Mouse (Mus musculus) lung, postnatal 0 days (tissue): ENCODE results near the gene Aph1a. TPM values are rescaled to one million over a fixed set of nuclear protein-coding genes. Genes with fewer than 3 reads are reported as not detected.
A peak's percentile ranks its signal among the peaks of the same experiment; 100 is the strongest.

Experiments
- ATAC-seq: fragments of 200-750 bp; cut with Nextera tagmentation; 2 replicates; pipeline ENCODE4 v1.8.0; 2017; ENCODE audit warnings: moderate library complexity
- DNase-seq: peaks from one replicate; pipeline ENCODE4 v3.0.0-alpha.2; 2016; ENCODE audit warnings: low spot score
- H3K27ac ChIP-seq: fragments of 300-500 bp; sonication (generic); 2 replicates; pipeline ENCODE4 v1.5.1; 2014; ENCODE audit warnings: antibody characterized with exemption, mild to moderate bottlenecking, low read length, mixed read lengths
- H3K27me3 ChIP-seq: fragments of 300-500 bp; sonication (generic); replicated peaks from 2 replicates; pipeline ENCODE4 v1.6.1; 2014; ENCODE audit warnings: low read length, mixed read lengths; ENCODE audit not compliant: insufficient read depth
- H3K36me3 ChIP-seq: fragments of 300-500 bp; sonication (generic); 2 replicates; pipeline ENCODE4 v1.6.1; 2014; ENCODE audit warnings: low read length, mixed read lengths; ENCODE audit not compliant: insufficient read depth
- H3K4me1 ChIP-seq: fragments of 300-500 bp; sonication (generic); 2 replicates; pipeline ENCODE4 v1.6.1; 2014; ENCODE audit warnings: antibody characterized with exemption, low read depth, low read length, mixed read lengths; ENCODE audit not compliant: insufficient read depth
- H3K4me2 ChIP-seq: fragments of 300-500 bp; sonication (generic); replicated peaks from 2 replicates; pipeline ENCODE4 v1.6.1; 2014; ENCODE audit warnings: low read depth, mild to moderate bottlenecking, low read length, moderate library complexity, mixed read lengths
- H3K4me3 ChIP-seq: fragments of 300-500 bp; sonication (generic); 2 replicates; pipeline ENCODE4 v1.5.1; 2014; ENCODE audit warnings: low read depth, low read length
- H3K9ac ChIP-seq: fragments of 300-500 bp; sonication (generic); replicated peaks from 2 replicates; pipeline ENCODE4 v1.6.1; 2014; ENCODE audit warnings: low read depth, mild to moderate bottlenecking
- H3K9me3 ChIP-seq: fragments of 300-500 bp; sonication (generic); 2 replicates; pipeline ENCODE4 v1.6.1; 2016; ENCODE audit warnings: low read length, mixed read lengths
- CTCF ChIP-seq: IDR thresholded peaks from 2 replicates; pipeline ENCODE4 v1.5.1; 2016; ENCODE audit warnings: antibody characterized with exemption, mild to moderate bottlenecking
- EP300 ChIP-seq: IDR thresholded peaks from 2 replicates; pipeline ENCODE4 v1.6.1; 2016; ENCODE audit warnings: antibody characterized with exemption, mild to moderate bottlenecking, control low read depth
- WGBS: fragments of 180-500 bp; shearing (Covaris S2); extraction: QIAGEN DNeasy Blood & Tissue Kit; methylation state at CpG from one replicate; pipeline ENCODE4 v1.1.7; 2014; 5-methylcytosine and 5-hydroxymethylcytosine counted together
- polyA plus RNA-seq: library from polyadenylated mRNA; unstranded; fragments of >200 nt; fragmentation: Nextera tagmentation; extraction: Ambion mirVana; gene quantifications from 2 replicates; pipeline ENCODE4 v1.2.1, GENCODE M21; 2015

Gene Aph1a
- polyA plus RNA-seq, 1 experiment from 2014 or later = 48.6 TPM

- H3K4me2 ChIP-seq = no peak overlapping the region
- no peaks in the 10 kb centered on the region for H3K27me3 ChIP-seq
- H3K9me3 ChIP-seq = no peaks in the 10 kb centered on the region
- no peak overlapping the region for H3K4me3 ChIP-seq
- no peak for ATAC-seq
- H3K4me1 ChIP-seq = peaks cover 5% of the 10 kb centered on the region
- 89% methylated on average over 2 of the region's 2 CpGs for WGBS
- TF ChIP-seq CTCF = no peak
- no peak for TF ChIP-seq EP300
- no peak for DNase-seq
- H3K27ac ChIP-seq = no peak overlapping the region
- no peak overlapping the region for H3K9ac ChIP-seq
- H3K36me3 ChIP-seq = 0 out of 2 replicates have a peak, but pooled peaks cover 8% of the 10 kb centered on the region
Observed at GRCm38 (mm10) chr3:95867408-95867807, 26.4 kb upstream of the Aph1a start.

- Histone ChIP-seq H3K27ac (peak overlapping the region; percentile 71), H3K27me3 (no peaks in the 10 kb centered on the region), H3K4me1 (peaks cover 6% of the 10 kb centered on the region), H3K9ac (peak overlapping the region; percentile 72), H3K36me3 (no peaks in the 10 kb centered on the region), H3K4me3 (peak overlapping the region; percentile 57), H3K9me3 (no peaks in the 10 kb centered on the region), H3K4me2 (peak overlapping the region; percentile 75)
- ATAC-seq = peak; percentile 46
- 3% methylated on average over 15 of the region's 15 CpGs for WGBS
- DNase-seq = no peak
- TF ChIP-seq CTCF = no peak
- TF ChIP-seq EP300 = no peak
Observed at GRCm38 (mm10) chr3:95870976-95871375, 22.8 kb upstream of the Aph1a start.

GRCm38 (mm10) chr3:95871392-95871867, 22.3 kb upstream of the Aph1a start, which contains the start of gene Mrps21:
Gene Mrps21 (minus strand): TSS chr3:95871519.
- Histone ChIP-seq H3K4me2 (peak within 1 kb of the TSS; percentile 75), H3K9me3 (no peaks in the 10 kb centered on the region), H3K36me3 (no peaks in the 10 kb centered on the region), H3K27ac (peak within 1 kb of the TSS; percentile 71), H3K4me3 (peak within 1 kb of the TSS; percentile 57), H3K9ac (peak within 1 kb of the TSS; percentile 72), H3K4me1 (peaks cover 6% of the 10 kb centered on the region), H3K27me3 (no peaks in the 10 kb centered on the region)
- TF ChIP-seq EP300 (no peak), CTCF (peak; percentile 32; the same call in 1 of the 2 replicates)
- ATAC-seq = peak; percentile 98
- peak; percentile 96 for DNase-seq
- 0% methylated on average over 33 of the region's 33 CpGs for WGBS

- Histone ChIP-seq H3K9me3 (no peaks in the 10 kb centered on the region), H3K27me3 (no peaks in the 10 kb centered on the region), H3K36me3 (no peaks in the 10 kb centered on the region), H3K4me1 (peaks cover 6% of the 10 kb centered on the region), H3K27ac (peak overlapping the region; percentile 71; the same call in 1 of the 2 replicates), H3K4me3 (peak overlapping the region; percentile 57), H3K9ac (peak overlapping the region; percentile 72), H3K4me2 (peak overlapping the region; percentile 75)
- no peak for TF ChIP-seq EP300
- TF ChIP-seq CTCF = no peak
- DNase-seq (no peak), ATAC-seq (no peak)
- WGBS = 69% methylated on average over 7 of the region's 7 CpGs
Observed at GRCm38 (mm10) chr3:95872048-95872447, 21.7 kb upstream of the Aph1a start.

- Histone ChIP-seq H3K9ac (no peak overlapping the region), H3K4me3 (no peak overlapping the region), H3K9me3 (no peaks in the 10 kb centered on the region), H3K27me3 (no peaks in the 10 kb centered on the region), H3K4me2 (no peak overlapping the region), H3K27ac (no peak overlapping the region), H3K4me1 (peaks cover 11% of the 10 kb centered on the region; the same call in 1 of the 2 replicates), H3K36me3 (no peaks in the 10 kb centered on the region)
- DNase-seq = peak; percentile 52
- 70% methylated on average over 4 of the region's 4 CpGs for WGBS
- TF ChIP-seq CTCF (no peak), EP300 (no peak)
- ATAC-seq = no peak
Observed at GRCm38 (mm10) chr3:95879063-95879462, 14.7 kb upstream of the Aph1a start.

GRCm38 (mm10) chr3:95881979-95882815, 11.6 kb upstream of the Aph1a start, which contains the start of gene Ciart:
Gene Ciart (minus strand): TSS chr3:95882251.
- WGBS = under 1% methylated on average over 60 of the region's 66 CpGs
- H3K27ac ChIP-seq = peak within 1 kb of the TSS; percentile 52
- H3K4me1 ChIP-seq = peaks cover 11% of the 10 kb centered on the region; the same call in 1 of the 2 replicates
- H3K9ac ChIP-seq = peak within 1 kb of the TSS; percentile 4; the same call in 1 of the 2 replicates
- no peaks in the 10 kb centered on the region for H3K36me3 ChIP-seq
- TF ChIP-seq EP300 (no peak), CTCF (no peak)
- no peaks in the 10 kb centered on the region for H3K9me3 ChIP-seq
- peak within 1 kb of the TSS; percentile 82 for H3K4me2 ChIP-seq
- DNase-seq (peak; percentile 98), ATAC-seq (peak; percentile 98)
- peak within 1 kb of the TSS; percentile 38 for H3K4me3 ChIP-seq
- H3K27me3 ChIP-seq = no peaks in the 10 kb centered on the region
